Mouse (Mus musculus) left cerebral cortex, postnatal 36 days (tissue): ENCODE measurements around the gene Morn4. TPM values are rescaled to one million over a fixed set of nuclear protein-coding genes. Genes with fewer than 3 reads are reported as not detected.
"Not testable (repeated sequence)": the region's sequence is repeated elsewhere in the genome, so short reads cannot be mapped to it uniquely, and the experiment has no call there.

Experiments
- DNase-seq, 2 experiments: peaks; one replicate each; pipeline ENCODE4 v3.0.0; 2021 to 2022; ENCODE audit warnings: low spot score in 2 of 2, mixed read lengths in 1 of 2
- intact Hi-C: fragments of 180-260 bp; cut with DNase I; formaldehyde crosslinking; loops from one replicate; pipeline ENCODE4 v1.15.1; 2025
- total RNA-seq, 2 experiments: library from RNA; stranded (reverse); gene quantifications; 2 replicates each; pipeline ENCODE4 v1.2.3; 2021

Morn4 gene
- total RNA-seq, 2 experiments from 2014 or later, result 67.8 to 75.3 TPM

GRCm38 (mm10) chr19:42089748-42090595, 3.8 kb upstream of the Morn4 start, which contains the start of gene Pi4k2a:
Pi4k2a (plus strand) TSS chr19:42090470.
- DNase-seq, result peak; percentile 99
- intact Hi-C loops, result loop anchor here (5.0 kb wide), 1 partner anchor 77 kb away; no protein-coding TSS in a partner anchor

GRCm38 (mm10) chr19:42089103-42089747, 3.1 kb upstream of the Morn4 start:
- DNase-seq, result peak; percentile 42 to 47
- intact Hi-C loops, result loop anchor here (5.0 kb wide), 1 partner anchor 78 kb away; no protein-coding TSS in a partner anchor

- intact Hi-C loops, result loop anchor here (5.0 kb wide), 1 partner anchor 82 kb away; no protein-coding TSS in a partner anchor
- DNase-seq, result no peak
These were observed 467 bp downstream of the Morn4 start for GRCm38 (mm10) chr19:42085690-42086089.

DNA sequence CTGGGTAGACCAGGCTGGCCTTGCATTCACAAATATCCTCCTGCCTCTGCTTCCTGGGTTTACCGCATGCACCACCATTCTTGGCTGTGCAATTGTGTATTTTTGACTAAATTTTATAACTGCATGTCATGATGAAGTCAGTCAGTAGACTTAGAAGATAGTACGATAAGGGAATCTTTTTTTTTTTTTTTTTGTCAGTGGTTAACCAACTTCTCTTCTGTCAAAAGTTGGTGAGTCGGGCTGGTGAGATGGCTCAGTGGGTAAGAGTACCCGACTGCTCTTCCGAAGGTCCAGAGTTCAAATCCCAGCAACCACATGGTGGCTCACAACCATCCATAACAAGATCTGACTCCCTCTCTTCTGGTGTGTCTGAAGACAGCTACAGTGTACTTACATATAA, 4.5 kb downstream of the Morn4 start:
- DNase-seq, intact Hi-C loops: not testable (repeated sequence)

DNA sequence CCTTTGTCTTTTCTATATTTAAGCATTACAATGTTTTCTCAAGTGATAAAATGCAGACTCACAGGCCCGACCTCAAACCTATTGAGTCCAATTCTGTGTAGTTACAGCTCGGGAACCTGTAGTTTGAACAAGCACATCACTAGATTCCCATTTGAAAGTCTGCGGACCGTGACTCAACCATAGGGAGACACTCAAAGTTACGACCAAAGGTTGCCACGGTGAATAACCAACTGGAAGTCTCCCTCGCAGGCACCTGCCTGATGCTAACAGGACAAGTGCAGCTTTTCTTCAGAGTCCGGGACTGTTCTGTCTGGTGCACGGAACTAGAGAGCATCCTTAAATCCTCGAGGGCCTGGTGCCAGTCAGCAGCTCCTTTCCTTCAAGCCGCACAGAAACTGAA, 5.7 kb downstream of the Morn4 start:
- DNase-seq, result no peak
- intact Hi-C loops, result no loop called here

DNA sequence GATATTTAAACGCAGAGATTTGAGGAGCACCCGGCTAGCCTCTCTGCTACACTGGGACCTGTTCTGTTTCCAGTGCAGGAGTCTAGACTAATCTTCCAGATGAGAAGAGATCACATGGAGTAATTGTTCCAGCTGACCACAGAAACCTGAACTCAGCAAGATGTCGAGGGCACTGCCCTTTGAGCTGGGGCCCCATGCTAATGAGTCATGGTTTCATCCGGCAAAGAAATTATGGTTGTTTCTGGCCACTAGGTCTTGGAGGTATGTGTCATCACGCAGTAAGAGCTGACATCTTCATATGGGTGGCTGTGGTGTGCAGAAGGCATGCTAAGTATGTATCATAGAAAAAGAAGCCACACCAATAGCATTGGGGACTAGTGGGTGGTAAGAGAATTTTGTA, 6.2 kb downstream of the Morn4 start:
- intact Hi-C loops, result no loop called here

GRCm38 (mm10) chr19:42079006-42079405, 7.2 kb downstream of the Morn4 start:
- no peak for DNase-seq
- intact Hi-C loops, result no loop called here

More for the DNA sequence above, 6.2 kb downstream of the Morn4 start:
- no peak for DNase-seq

GRCm38 (mm10) chr19:42078566-42078965, 7.6 kb downstream of the Morn4 start:
- intact Hi-C loops, result no loop called here
- no peak for DNase-seq

DNA sequence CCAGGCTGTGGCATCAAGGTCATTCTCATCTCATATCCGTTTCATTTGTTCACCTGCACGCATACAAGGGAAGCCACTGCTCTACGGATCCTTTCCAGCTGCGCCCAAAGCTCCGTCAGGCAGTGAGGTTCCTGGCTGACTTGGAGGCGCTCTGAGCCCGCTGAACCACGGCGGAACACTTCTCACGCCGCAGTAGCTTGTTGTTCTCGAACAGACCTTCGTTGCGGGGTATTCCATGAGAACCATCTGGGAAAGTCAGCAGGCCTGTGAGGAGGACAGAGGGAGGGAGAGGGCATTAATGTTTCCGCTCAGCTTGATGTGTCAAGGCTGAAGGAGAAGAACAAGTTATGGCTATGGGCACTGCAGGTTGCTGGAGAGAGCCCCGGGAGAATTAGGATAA, 10.2 kb downstream of the Morn4 start:
- DNase-seq, result no peak
- intact Hi-C loops, result no loop called here

GRCm38 (mm10) chr19:42075051-42075450, 11.1 kb downstream of the Morn4 start:
- no peak for DNase-seq
- intact Hi-C loops, result no loop called here

- intact Hi-C loops, result no loop called here
These were observed 13.4 kb downstream of the Morn4 start for GRCm38 (mm10) chr19:42072802-42073201.

DNA sequence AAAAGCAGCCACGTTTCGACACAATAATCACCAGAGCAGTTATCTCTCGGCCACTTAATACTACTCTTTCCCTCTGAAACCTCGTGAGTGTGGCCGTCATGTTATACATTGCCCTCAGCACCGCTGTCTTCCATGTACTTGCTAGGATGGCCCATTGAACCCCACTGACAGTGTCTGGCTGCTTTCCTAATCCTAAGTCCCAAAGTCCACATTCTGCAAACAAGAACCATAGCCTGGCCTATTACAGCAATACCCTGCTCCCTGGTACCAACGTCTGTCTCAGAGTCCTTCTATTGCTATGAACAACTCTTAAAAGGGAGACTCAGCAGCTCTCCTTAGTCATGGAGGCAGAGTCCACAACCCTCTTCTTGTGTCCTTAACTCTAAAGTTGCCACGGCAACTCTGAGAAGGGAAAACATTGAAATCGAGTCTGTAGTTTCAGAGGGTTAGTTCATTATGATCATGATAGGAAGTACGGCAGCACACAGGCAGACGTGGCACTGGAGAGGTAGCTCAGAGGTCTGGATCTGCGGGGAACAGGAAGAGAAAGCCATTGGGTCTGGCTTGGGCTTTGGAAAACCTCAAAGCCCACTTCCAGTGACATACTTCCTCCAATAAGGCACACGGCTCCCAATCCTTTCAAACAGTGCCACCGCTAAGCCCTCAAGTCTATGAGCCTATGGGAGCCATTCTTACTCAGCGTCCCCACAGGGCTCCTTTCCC, 14.1 kb downstream of the Morn4 start:
- no peak for DNase-seq
- intact Hi-C loops, result no loop called here

More at GRCm38 (mm10) chr19:42072802-42073201, 13.4 kb downstream of the Morn4 start:
- no peak for DNase-seq

DNA sequence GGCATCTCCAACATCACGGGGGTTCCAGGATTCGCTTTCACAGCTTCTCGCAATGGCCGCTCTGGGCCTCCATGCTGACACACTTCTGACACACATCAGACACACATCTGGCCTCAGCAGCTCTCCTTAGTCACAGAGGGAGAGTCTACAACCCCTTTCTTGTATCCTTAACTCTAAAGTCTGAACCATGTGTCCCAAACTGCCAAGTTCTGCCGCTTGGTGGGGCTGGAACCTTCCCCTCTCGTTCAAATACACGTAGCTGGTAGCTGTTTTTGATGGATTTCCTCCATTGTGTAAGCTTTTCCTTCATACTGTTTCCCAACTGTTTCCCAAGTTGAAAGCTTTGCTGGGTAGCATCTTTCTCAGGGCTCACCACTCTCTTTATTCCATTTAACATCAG, 14.9 kb downstream of the Morn4 start:
- no peak for DNase-seq
- intact Hi-C loops, result no loop called here

GRCm38 (mm10) chr19:42069241-42069525, 17.0 kb downstream of the Morn4 start:
- intact Hi-C loops, result loop anchor here (1.0 kb wide), 1 partner anchor 34 kb away; the partner anchor contains the start of gene Ankrd2
- DNase-seq, result no peak

DNA sequence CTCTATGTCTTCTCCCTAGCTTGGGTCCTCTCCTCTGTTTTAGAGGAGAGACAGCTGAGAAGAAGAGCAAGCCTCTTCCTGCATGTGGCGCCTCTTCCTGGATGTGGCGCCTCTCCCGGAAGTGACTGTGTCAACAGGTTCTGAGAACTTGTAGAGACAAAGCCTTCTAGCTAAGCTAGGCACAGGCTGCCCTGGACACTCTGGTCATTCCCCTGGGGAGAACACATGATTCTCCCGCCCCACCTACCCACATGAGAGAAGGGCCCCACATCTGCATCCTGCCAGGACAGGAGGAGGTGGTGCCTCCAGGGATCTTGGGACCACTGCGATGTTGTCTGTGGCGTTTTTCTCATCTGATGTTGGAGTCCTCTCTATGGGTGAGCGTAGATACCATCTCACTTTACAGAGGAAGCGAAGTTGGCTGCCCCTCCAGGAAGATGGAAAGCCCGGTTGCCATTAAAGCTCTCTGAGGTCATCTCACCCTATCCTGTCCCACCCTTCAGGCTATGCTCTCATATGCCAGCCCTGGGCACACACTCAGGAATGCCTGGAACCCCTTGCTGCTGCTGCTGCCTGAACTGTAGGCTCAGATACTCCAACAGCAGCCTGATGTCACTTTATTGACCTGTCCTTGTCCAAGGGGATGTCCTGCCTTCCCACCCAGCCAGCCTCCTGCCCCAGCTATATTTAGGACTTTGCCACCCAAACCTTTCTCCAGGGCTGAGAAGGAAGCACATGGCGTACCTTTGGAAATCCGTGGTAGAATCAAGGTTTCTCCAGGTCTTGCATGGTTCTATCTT, 17.5 kb downstream of the Morn4 start:
- intact Hi-C loops, result loop anchor here (1.0 kb wide), 1 partner anchor 33 kb away; the partner anchor contains the start of gene Ankrd2
- no peak for DNase-seq

- no peak for DNase-seq
- intact Hi-C loops, result no loop called here
These were observed 24.7 kb downstream of the Morn4 start for GRCm38 (mm10) chr19:42061443-42061842.

DNA sequence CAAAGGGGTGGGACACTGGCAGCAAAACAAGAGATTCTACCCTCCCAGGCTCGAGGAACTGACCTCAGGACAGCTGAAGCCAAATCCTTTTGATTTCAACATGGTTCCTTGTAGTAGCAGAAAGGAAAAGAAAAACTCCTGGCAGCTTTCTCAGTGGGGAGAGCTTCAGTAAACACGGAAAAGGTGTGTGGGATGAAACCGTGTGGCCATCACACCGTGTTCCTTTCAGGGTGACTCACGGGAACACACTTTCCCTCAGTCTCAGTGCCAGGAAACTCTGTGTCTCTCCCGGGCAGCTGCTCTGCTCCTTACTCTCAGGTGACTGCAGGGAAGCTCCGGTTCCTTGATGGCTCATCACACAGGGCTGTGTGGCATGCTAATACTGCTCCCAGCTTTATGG, 27.7 kb downstream of the Morn4 start:
- peak in 1 of 2 experiments; percentile 26 for DNase-seq
- intact Hi-C loops, result no loop called here

GRCm38 (mm10) chr19:42056719-42057409, 29.3 kb downstream of the Morn4 start:
- no peak for DNase-seq
- intact Hi-C loops, result no loop called here

DNA sequence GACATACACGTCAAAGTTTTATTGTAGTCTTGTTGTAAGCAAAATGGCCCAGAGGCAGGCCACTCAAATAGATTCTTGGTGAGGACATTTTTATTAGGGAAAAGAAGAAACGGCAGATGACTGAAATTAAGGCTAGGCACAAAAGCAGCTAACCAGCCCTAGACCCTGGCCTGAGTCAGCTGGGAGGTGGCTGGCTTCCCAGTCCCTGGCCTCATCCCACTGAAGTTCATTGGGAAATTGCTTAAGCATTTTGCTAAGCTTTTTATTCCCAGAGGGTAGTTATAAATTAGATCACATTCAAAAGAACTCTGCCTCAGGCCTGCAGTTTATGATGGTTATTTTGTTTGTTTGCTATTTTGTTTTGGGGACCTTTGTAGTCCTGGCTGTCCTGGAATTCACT, 30.3 kb downstream of the Morn4 start:
- no peak for DNase-seq
- intact Hi-C loops, result no loop called here
